Mouse (Mus musculus): Measurements from ENCODE around the gene Gtf2a1l.

DNA sequence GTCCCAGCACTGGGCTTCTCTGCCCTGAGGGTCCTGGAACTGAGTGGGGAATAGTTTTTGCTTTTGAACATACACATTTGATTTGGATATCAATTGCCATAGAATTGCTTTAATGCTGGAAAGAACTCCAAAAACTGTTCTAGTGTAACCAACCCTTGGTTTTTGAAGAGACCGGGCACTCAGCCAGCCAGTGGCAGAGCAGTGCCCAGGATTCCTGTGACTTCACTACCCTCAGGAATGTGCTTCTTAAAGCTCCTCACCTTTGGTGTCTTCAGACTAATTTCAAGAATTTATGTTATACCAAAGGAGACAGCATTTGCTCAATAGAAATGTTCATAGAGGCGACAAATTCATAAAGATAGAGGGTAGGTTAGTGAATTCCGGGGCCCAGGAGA is 37.9 kb upstream of the Gtf2a1l start:
- TF ChIP-seq CTCF (IDR thresholded peaks at IDR 0.05; ENCODE audit: borderline replicate concordance, insufficient read depth, low read length) (no peak), POLR2A (IDR thresholded peaks at IDR 0.05; ENCODE audit: low read depth, low read length) (no peak)
